Mouse (Mus musculus) stomach, postnatal 0 days (tissue): ENCODE data around the gene Ampd2. TPM values are rescaled to one million over a fixed set of nuclear protein-coding genes. Genes with fewer than 3 reads are reported as not detected.
A peak's percentile ranks its signal among the peaks of the same experiment; 100 is the strongest.

ENCODE experiments used
- ATAC-seq: fragments of 200-750 bp; cut with Nextera tagmentation; 2 replicates; pipeline ENCODE4 v1.8.0; 2017; ENCODE audit not compliant: low FRiP score, low TSS enrichment
- DNase-seq: peaks from one replicate; pipeline ENCODE4 v3.0.0-alpha.2; 2016; ENCODE audit warnings: low spot score
- H3K27ac ChIP-seq: fragments of 300-500 bp; sonication (generic); replicated peaks from 2 replicates; pipeline ENCODE4 v1.5.1; 2014; ENCODE audit warnings: mild to moderate bottlenecking, control low read depth
- H3K27me3 ChIP-seq: fragments of 300-500 bp; sonication (generic); 2 replicates; pipeline ENCODE4 v1.6.1; 2014; ENCODE audit warnings: low read length; ENCODE audit not compliant: control insufficient read depth, insufficient read depth
- H3K36me3 ChIP-seq: fragments of 300-500 bp; sonication (generic); 2 replicates; pipeline ENCODE4 v1.6.1; 2014; ENCODE audit warnings: low read length, mixed read lengths; ENCODE audit not compliant: control insufficient read depth, insufficient read depth
- H3K4me1 ChIP-seq: fragments of 300-500 bp; sonication (generic); replicated peaks from 2 replicates; pipeline ENCODE4 v1.6.1; 2014; ENCODE audit warnings: antibody characterized with exemption; ENCODE audit not compliant: control insufficient read depth, insufficient read depth
- H3K4me2 ChIP-seq: fragments of 300-500 bp; sonication (generic); replicated peaks from 2 replicates; pipeline ENCODE4 v1.6.1; 2014; ENCODE audit warnings: low read depth, mild to moderate bottlenecking, control low read depth, moderate library complexity
- H3K4me3 ChIP-seq: fragments of 300-500 bp; sonication (generic); 2 replicates; pipeline ENCODE4 v1.5.1; 2014; ENCODE audit warnings: low read depth, low read length, control low read depth
- H3K9ac ChIP-seq: fragments of 300-500 bp; sonication (generic); 2 replicates; pipeline ENCODE4 v1.6.1; 2014; ENCODE audit warnings: mild to moderate bottlenecking, low read length, control low read depth, mixed read lengths
- H3K9me3 ChIP-seq: fragments of 300-500 bp; sonication (generic); 2 replicates; pipeline ENCODE4 v1.6.1; 2016; ENCODE audit warnings: low read length; ENCODE audit not compliant: control insufficient read depth
- CTCF ChIP-seq: IDR thresholded peaks from 2 replicates; pipeline ENCODE4 v1.5.1; 2016; ENCODE audit warnings: antibody characterized with exemption, low read depth, mild to moderate bottlenecking, moderate library complexity
- EP300 ChIP-seq: optimal IDR thresholded peaks from 2 replicates; pipeline ENCODE3; 2016; ENCODE audit warnings: antibody characterized with exemption
- WGBS: fragments of 180-500 bp; shearing (Covaris S2); extraction: QIAGEN DNeasy Blood & Tissue Kit; methylation state at CpG from one replicate; pipeline ENCODE4 v1.1.7; 2014; 5-methylcytosine and 5-hydroxymethylcytosine counted together
- polyA plus RNA-seq: library from polyadenylated mRNA; unstranded; fragments of >200 nt; fragmentation: Nextera tagmentation; extraction: Ambion mirVana; gene quantifications from 2 replicates; pipeline ENCODE4 v1.2.1, GENCODE M21; 2015

The Ampd2 gene
- polyA plus RNA-seq, 1 experiment from 2014 or later: 20.2 TPM

DNA sequence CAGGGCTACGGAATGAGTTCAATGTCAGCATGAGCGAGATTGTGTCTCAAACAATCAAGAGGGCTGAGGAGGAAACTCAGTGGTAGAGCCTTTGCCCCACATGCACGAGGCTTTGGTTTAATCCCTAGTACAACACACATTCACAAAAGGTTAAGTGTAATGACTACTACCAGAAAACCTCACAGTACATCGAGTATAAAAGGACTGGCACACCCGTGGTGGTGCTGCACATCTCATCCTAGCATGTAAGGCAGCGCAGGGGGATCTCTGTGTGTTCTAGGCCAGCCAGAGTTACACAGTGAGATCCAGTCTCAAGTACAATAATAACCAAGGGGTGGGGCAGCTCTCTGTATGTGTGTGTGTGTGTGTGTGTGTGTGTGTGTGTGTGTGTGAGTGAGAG is 31.0 kb upstream of the Ampd2 start:
- TF ChIP-seq EP300 (no peak), CTCF (no peak)
- Histone ChIP-seq H3K4me1 (no peaks in the 10 kb centered on the region), H3K4me3 (no peak overlapping the region), H3K27me3 (no peaks in the 10 kb centered on the region), H3K4me2 (no peak overlapping the region), H3K36me3 (peaks cover 10% of the 10 kb centered on the region), H3K27ac (no peak overlapping the region), H3K9ac (no peak overlapping the region), H3K9me3 (no peaks in the 10 kb centered on the region)
- ATAC-seq: peak; percentile 79
- DNase-seq: no peak
- WGBS: 72% methylated on average over 6 of the region's 6 CpGs

DNA sequence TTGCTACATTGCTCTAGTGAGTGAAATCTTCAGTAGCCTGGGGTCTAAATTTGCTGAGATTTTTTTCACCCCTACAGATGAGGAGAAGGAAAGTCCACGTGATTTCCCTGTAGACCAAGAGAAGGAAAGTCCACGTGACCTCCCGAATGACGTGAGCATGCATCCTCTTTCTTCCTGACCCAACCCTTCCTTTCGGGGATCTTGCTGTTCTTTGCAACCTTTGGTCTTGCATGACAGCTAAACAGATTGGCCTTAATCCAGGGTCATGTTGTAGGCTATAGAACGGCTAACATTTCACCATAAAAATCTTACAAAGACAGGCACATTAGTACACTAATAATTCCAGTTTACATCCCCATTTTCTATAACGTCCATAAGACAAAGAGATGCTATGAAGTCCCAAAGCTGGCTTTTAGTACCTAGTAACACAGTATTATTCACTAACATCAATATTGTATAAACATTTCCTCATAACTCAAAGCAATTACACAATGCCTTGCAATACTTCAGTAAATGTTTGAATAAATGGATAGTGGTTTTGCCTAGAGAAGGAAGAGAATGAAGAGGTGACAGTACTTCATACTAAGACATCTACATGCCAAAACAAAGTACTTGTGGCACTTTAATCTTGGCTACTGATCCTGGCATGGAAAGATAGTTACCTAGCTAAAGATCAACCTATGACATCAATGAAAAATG is 27.3 kb upstream of the Ampd2 start:
- Histone ChIP-seq H3K4me1 (no peaks in the 10 kb centered on the region), H3K9me3 (no peaks in the 10 kb centered on the region), H3K4me2 (no peak overlapping the region), H3K27me3 (no peaks in the 10 kb centered on the region), H3K4me3 (no peak overlapping the region), H3K27ac (no peak overlapping the region), H3K36me3 (peaks cover 13% of the 10 kb centered on the region), H3K9ac (no peak overlapping the region)
- ATAC-seq (no peak), DNase-seq (no peak)
- TF ChIP-seq EP300 (no peak), CTCF (no peak)
- 77% methylated on average over 7 of the region's 7 CpGs for WGBS

DNA sequence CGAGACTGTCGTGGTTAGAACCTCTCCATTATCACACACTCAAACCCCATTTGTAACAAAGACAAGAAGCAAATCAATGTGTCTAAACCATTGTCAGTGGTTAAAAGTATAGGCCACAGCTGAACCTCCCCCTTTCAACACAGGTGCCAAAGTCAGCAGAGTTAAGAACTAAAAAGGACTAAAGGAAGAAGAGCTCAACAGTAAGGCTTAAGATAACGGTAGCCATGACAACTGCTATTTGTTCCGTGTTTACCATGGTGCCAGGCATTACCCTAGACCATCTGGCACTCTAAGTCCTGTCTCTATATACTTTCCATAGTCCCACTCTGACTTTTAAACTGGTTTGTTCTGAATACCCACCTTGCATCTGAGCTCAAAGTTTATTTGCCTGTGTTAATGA is 26.2 kb upstream of the Ampd2 start:
- TF ChIP-seq EP300 (no peak), CTCF (no peak)
- Histone ChIP-seq H3K36me3 (peaks cover 13% of the 10 kb centered on the region), H3K9me3 (no peaks in the 10 kb centered on the region), H3K9ac (no peak overlapping the region), H3K4me1 (no peaks in the 10 kb centered on the region), H3K4me3 (no peak overlapping the region), H3K4me2 (no peak overlapping the region), H3K27ac (no peak overlapping the region), H3K27me3 (no peaks in the 10 kb centered on the region)
- 83% methylated on average over 4 of the region's 4 CpGs for WGBS
- ATAC-seq (no peak), DNase-seq (no peak)

GRCm38 (mm10) chr3:108112246-108112645 is 25.8 kb upstream of the Ampd2 start:
- Histone ChIP-seq H3K9me3 (no peaks in the 10 kb centered on the region), H3K27me3 (no peaks in the 10 kb centered on the region), H3K4me1 (no peaks in the 10 kb centered on the region), H3K4me2 (no peak overlapping the region), H3K9ac (no peak overlapping the region), H3K4me3 (no peak overlapping the region), H3K27ac (no peak overlapping the region), H3K36me3 (peaks cover 15% of the 10 kb centered on the region)
- TF ChIP-seq EP300: no peak
- TF ChIP-seq CTCF: no peak
- WGBS: 68% methylated on average over 7 of the region's 7 CpGs
- DNase-seq: no peak
- ATAC-seq: no peak

- DNase-seq (no peak), ATAC-seq (no peak)
- Histone ChIP-seq H3K36me3 (peaks cover 15% of the 10 kb centered on the region), H3K4me2 (no peak overlapping the region), H3K27ac (no peak overlapping the region), H3K9ac (no peak overlapping the region), H3K4me1 (no peaks in the 10 kb centered on the region), H3K27me3 (no peaks in the 10 kb centered on the region), H3K9me3 (no peaks in the 10 kb centered on the region), H3K4me3 (no peak overlapping the region)
- no peak for TF ChIP-seq EP300
- no peak for TF ChIP-seq CTCF
- 85% methylated on average over 5 of the region's 5 CpGs for WGBS
These were observed 24.9 kb upstream of the Ampd2 start for GRCm38 (mm10) chr3:108111320-108111719.

GRCm38 (mm10) chr3:108105281-108105680 is 18.8 kb upstream of the Ampd2 start:
- DNase-seq (no peak), ATAC-seq (0 out of 2 replicates have a peak, but pooled peaks have one; percentile 29)
- Histone ChIP-seq H3K4me3 (no peak overlapping the region), H3K9ac (no peak overlapping the region), H3K36me3 (peaks cover 4% of the 10 kb centered on the region; the same call in 1 of the 2 replicates), H3K27me3 (no peaks in the 10 kb centered on the region), H3K27ac (no peak overlapping the region), H3K9me3 (no peaks in the 10 kb centered on the region), H3K4me1 (no peaks in the 10 kb centered on the region), H3K4me2 (no peak overlapping the region)
- TF ChIP-seq EP300 (no peak), CTCF (no peak)
- 80% methylated on average over 3 of the region's 3 CpGs for WGBS
